Mouse (Mus musculus): Measurements from ENCODE around the gene Prim2.

Prim2 gene

DNA sequence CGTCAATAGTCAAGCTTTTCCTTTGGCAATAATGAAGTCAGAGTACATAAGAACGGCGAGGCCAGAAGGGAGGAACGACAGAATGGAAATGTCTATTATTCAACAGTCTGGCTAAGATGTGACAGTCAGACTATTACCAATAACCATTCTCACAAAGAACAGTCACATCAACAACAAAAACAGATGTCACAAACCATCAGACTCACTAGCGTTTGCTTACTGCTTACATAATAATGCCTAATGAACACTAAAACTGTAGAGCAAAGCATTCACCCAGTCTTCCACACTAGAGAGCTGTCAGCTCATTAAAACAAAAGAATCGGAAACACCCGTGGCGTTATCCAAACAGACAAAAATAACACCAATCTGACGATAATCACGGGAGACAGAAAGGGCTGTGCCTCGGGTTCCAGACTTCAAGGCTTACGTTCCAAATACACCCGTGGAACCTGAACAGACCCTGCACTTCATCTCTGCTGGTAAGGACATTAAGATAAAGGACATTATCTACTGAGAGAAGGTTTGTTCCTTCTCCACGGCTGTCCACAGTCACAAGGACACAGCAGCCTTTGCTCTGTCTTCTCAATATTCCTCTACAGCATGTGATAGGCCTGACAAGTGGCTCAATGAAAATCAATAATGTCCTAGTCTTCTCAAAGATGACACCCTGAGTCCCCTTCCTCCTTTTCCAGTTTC lies 59.4 kb downstream of the Prim2 start:
- no peak for ATAC-seq (ENCODE audit: insufficient number of reproducible peaks, low FRiP score, low TSS enrichment)

DNA sequence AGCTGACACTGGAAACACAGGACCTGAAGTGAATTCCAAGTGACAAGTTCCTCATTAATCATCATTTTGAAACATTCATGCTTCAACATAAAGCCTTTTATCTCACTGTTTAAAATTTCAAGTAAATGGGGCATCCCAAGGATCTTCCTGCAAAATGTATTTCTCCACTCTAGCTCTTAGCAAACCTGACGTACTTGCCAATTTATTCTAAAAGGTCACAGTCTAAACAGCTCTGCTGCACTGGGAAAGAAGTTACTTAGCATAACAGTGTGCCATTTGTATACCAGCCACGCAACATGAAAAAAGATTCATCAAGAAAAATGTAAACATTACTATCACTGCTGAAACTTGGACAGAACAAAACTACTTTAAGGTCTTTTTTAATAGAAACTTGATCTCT lies 61.5 kb downstream of the Prim2 start:
- ATAC-seq (ENCODE audit: insufficient number of reproducible peaks, low FRiP score, low TSS enrichment): no peak

GRCm38 (mm10) chr1:33604087-33604699 lies 65.4 kb downstream of the Prim2 start:
- no peak for ATAC-seq (ENCODE audit: insufficient number of reproducible peaks, low FRiP score, low TSS enrichment)

GRCm38 (mm10) chr1:33599698-33600097 lies 69.9 kb downstream of the Prim2 start:
- no peak; the same call in 1 of the 2 replicates for ATAC-seq (ENCODE audit: insufficient number of reproducible peaks, low FRiP score, low TSS enrichment)

GRCm38 (mm10) chr1:33599019-33599667 lies 70.5 kb downstream of the Prim2 start:
- no peak for ATAC-seq (ENCODE audit: insufficient number of reproducible peaks, low FRiP score, low TSS enrichment)

GRCm38 (mm10) chr1:33597043-33597442 lies 72.6 kb downstream of the Prim2 start:
- no peak for ATAC-seq (ENCODE audit: insufficient number of reproducible peaks, low FRiP score, low TSS enrichment)

DNA sequence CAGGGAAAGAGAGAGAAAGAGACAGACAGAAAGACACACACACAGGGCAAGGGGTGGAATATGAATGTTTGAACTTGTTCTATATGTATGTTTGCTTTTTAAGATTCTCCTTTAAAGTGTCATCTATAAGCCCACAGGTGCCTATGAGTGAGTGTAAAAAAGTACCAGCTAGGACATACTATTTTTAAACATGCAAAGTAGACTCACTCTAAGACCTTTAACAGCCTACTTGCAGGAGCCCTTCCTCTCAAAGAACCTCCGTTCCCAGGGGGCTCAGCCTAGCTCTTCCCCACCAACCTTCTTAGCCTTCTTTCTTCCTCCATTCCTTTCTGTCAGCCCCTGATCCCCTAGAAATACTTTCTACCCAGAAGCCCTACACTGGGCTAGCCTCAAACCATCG lies 73.7 kb downstream of the Prim2 start:
- ATAC-seq (ENCODE audit: insufficient number of reproducible peaks, low FRiP score, low TSS enrichment): no peak

GRCm38 (mm10) chr1:33594966-33595365 lies 74.6 kb downstream of the Prim2 start:
- no peak for ATAC-seq (ENCODE audit: insufficient number of reproducible peaks, low FRiP score, low TSS enrichment)

DNA sequence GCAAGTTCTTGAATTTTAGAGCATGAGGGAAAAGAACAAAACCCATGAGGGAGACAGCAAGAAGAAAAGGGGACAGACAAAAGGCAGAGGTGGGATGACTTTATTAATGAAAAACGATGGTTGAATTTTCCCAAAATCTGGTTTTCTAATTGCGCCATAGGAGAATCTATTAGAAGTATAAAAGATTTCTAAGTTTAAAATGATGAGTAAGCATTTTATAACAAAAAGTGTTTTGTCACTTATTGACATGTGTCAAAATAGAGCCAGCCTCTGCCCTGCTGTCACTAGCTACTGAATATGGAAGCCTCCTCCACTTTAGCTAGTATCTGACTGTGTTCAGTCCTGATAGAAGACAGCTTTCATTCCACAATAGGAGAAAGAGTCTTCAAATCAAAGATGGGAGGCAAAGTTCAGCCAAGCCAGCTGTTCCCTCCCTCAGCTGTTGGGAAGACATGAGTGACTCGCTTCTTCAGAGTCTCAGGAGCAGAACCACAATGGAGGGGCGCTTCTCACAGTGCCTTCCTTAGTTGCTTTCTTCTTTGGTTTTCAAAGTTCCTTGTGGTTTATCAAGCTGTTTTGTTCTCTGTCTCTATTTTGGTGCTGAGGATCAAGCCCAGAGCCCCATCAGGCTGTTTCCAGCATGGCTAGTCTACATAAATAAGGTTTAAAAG lies 75.7 kb downstream of the Prim2 start:
- ATAC-seq (ENCODE audit: insufficient number of reproducible peaks, low FRiP score, low TSS enrichment): no peak

- ATAC-seq (ENCODE audit: insufficient number of reproducible peaks, low FRiP score, low TSS enrichment): no peak
Observed at GRCm38 (mm10) chr1:33591997-33592608, 77.5 kb downstream of the Prim2 start.

DNA sequence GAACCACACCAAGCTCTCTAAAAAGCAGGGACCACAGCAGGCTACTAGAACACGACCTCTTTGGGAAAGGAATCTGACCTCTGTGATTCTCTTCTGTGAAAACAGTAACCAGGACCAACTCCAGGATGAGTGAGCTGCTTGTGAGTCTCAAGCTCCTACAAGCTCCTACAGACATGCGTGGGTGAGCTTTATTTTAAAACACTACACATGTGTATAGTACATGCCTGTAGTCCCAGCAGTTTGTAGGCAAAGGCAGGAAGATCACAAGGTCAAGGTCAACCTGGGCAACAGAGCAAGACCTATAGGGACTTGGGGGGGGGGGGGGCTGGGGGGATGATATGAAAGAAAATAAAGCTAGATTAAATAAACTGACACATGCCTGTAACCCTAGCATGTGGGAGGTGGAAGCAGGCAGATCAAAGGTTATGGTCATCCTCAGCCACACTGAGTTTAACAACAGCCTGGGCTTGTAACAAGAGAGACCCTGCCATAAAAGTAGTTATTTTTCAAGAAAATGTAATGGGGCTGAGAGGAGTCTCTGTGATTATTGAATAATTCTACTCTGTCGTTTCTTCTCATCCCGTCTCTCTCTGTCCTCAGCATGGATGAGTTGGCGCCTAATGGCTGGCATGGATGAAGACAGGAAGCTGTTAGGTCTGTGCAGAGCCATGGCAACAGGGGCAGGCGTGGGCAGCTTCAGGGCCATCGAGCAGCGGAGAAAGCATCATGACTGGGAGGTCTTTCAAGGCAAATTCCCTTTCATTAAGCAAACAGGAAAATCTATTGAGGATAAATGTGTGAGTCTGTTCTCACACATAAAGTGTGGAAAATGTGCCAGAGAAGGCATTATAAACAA lies 78.8 kb downstream of the Prim2 start:
- no peak for ATAC-seq (ENCODE audit: insufficient number of reproducible peaks, low FRiP score, low TSS enrichment)

- ATAC-seq (ENCODE audit: insufficient number of reproducible peaks, low FRiP score, low TSS enrichment): no peak
Observed at GRCm38 (mm10) chr1:33589531-33589930, 80.1 kb downstream of the Prim2 start.

DNA sequence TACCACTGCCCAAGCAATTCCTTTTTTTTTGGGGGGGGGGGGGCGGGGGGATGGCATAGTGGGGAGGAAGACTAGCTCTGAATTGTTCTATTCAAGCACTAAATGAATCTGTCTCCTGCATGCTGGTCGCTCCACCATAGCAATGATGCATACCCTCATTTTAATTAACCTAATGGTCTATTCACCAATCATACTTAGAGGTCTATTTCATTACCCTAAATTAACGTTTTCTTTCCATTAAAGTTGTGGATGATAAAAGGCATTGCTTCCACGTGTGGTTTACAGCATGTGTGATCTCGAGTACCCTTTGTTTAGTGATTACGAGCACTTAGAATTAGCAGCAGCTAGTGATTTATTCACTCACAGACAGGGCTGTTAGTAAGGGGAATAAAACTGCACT lies 81.0 kb downstream of the Prim2 start:
- ATAC-seq (ENCODE audit: insufficient number of reproducible peaks, low FRiP score, low TSS enrichment): no peak

DNA sequence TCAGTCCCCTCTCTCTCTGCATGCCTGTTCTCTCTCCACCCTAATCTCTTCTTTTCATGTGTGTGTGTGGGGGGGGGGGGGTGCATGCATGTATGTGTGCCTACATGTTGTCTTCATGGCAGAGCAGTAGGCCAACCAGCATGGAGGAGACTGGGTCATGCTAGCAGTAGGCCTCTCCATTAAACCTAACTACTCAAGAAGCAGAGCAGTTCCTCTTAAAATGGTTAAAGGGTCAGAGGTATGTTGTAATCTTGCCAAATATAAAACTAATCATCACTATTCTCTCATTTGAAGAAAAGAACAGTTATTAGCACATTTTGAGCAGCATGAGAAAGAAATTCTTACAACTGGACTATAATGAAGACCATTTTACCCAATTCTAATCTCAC lies 85.0 kb downstream of the Prim2 start:
- no peak for ATAC-seq (ENCODE audit: insufficient number of reproducible peaks, low FRiP score, low TSS enrichment)

DNA sequence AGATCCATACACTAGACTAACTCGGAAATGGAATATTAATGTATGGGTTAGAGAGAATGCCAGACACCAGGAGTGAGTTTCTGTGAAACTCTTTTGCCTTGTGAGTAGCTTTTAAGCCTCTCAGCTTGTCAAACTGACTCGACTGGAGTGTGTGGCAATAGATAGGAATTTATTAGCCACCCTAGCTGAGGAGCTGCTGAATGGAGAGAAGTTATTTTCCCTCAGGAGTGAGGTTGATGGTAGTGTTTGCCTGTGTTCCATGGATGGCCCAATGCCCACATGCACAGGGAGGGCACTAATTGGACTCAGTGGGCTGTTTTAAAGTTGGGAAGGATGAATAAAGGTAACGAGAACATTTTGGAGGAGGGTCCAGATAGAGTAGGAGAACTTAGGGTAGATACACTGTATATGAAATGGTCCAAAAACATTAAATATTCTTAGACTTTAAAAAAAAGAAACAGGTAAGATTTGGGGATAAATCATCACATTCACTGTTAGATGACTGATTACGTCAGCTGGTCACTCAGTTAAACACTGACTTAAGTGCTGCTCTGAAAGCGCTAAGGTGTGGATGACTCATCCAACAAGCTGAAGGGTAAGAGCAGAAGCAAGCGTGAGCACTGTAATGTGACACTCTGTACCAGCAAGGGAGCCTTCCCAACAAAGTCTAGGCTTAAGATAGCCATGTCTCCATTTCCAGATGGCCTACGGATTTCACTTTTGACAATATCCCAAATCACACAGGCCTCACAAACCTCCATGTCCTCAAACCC lies 85.6 kb downstream of the Prim2 start:
- no peak for ATAC-seq (ENCODE audit: insufficient number of reproducible peaks, low FRiP score, low TSS enrichment)

DNA sequence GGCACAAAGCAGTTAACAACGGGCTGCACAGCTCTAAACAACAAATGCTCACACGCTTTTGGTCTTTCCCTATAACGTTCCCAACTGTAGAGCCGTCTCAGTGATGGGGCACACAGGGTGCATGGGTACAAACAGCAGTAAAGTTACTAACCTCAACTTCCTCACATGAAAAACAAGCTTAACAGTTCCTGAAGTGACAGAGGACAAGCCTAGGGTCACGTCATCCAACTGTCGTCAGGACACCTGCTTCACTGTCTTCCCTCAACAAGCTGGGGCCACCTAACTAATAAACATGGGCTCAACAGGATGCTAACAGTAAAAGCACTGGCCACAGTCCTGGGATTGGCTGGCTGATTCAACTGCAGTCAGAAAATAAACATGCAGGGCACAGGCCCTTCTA lies 91.0 kb downstream of the Prim2 start:
- ATAC-seq (ENCODE audit: insufficient number of reproducible peaks, low FRiP score, low TSS enrichment): no peak

DNA sequence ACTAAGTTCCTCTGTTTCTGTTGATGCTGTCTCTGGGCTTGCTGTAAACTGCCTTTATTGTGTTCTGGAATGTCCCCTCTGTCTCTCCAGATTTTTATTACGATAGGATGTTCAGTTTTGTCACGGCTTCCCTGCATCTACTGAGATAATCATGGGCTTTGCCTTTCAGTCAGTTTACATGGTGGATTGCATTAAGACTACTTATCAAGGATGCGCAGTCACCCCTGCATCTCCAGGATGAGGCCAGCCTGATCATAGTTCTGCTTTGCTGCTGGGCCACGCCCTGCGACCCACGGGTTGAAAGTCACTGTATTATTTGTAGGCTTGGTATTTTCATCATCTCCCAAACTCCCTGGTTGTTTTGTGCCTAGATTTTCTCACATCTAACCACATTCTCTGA lies 95.1 kb downstream of the Prim2 start:
- ATAC-seq (ENCODE audit: insufficient number of reproducible peaks, low FRiP score, low TSS enrichment): no peak

DNA sequence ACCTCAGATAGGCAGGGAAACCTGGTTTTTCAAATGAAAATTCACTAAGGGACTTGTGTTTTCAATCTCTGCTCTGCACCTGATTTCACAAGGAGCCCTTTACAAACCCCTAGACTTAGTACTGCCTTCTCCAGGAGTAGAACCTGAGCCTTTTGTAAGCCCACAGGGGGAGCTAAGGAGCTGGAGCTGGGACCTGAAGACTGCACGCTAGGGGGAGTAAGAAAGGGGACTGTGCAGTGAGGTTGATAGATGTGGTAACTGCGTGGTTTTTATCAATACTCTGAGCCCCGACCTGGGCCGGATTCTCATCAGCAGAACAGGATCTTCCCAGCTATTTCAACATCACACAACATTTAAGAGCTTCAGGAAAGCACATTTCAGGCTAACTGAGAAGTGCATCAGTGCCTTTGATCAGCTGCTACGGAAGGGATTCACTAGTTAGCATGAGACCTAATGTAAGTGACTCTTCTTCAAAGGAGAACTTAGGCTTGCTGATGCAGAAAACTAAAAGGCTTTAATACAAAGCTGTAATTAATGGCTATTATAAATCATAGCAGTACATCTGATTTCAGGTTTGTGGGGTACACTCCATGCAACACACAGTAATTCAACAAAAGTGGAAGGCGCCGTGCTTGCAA lies 103.7 kb downstream of the Prim2 start:
- no peak for ATAC-seq (ENCODE audit: insufficient number of reproducible peaks, low FRiP score, low TSS enrichment)

DNA sequence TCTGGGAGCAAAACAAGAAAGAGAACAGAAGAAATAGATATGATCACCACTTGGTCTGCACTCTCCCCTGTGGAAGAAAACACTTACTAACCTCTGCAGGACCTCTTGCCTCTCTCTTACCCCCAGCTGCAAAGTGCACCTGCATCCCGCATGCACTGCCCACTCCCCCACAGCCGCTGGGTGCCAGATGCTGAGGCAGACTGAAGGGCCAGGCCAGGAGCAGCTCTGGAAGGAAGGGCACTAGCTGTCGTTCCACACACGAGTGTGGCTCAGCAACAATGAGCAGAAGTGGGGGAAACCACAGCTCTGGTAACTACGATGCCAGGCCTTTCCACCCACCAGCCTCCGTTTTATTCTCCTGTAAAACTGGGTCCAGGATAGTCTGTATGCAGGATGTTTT lies 105.6 kb downstream of the Prim2 start:
- no peak for ATAC-seq (ENCODE audit: insufficient number of reproducible peaks, low FRiP score, low TSS enrichment)
